Mouse (Mus musculus) liver, embryonic 12.5 days (tissue): ENCODE measurements around the gene Rtraf. TPM values are rescaled to one million over a fixed set of nuclear protein-coding genes. Genes with fewer than 3 reads are reported as not detected.

ENCODE experiments used
- ATAC-seq: fragments of 200-750 bp; cut with Nextera tagmentation; 2 replicates; pipeline ENCODE4 v1.8.0; 2017; ENCODE audit warnings: moderate number of reproducible peaks, mild to moderate bottlenecking, moderate library complexity
- H3K27ac ChIP-seq: fragments of 300-500 bp; sonication (generic); 2 replicates; pipeline ENCODE4 v1.5.1; 2016; ENCODE audit warnings: mild to moderate bottlenecking
- H3K27me3 ChIP-seq: fragments of 300-500 bp; sonication (generic); replicated peaks from 2 replicates; pipeline ENCODE4 v1.6.1; 2016; ENCODE audit warnings: mild to moderate bottlenecking, moderate library complexity
- H3K36me3 ChIP-seq: fragments of 300-500 bp; sonication (generic); 2 replicates; pipeline ENCODE4 v1.6.1; 2016; ENCODE audit warnings: mild to moderate bottlenecking, moderate library complexity
- H3K4me1 ChIP-seq: fragments of 300-500 bp; sonication (generic); 2 replicates; pipeline ENCODE4 v1.6.1; 2016
- H3K4me2 ChIP-seq: fragments of 300-500 bp; sonication (generic); 2 replicates; pipeline ENCODE4 v1.6.1; 2016; ENCODE audit warnings: mild to moderate bottlenecking, moderate library complexity
- H3K4me3 ChIP-seq: fragments of 300-500 bp; sonication (generic); 2 replicates; pipeline ENCODE4 v1.5.1; 2016; ENCODE audit warnings: mild to moderate bottlenecking, moderate library complexity
- H3K9ac ChIP-seq: fragments of 300-500 bp; sonication (generic); 2 replicates; pipeline ENCODE4 v1.6.1; 2016; ENCODE audit warnings: mild to moderate bottlenecking, moderate library complexity
- H3K9me3 ChIP-seq: fragments of 300-500 bp; sonication (generic); replicated peaks from 2 replicates; pipeline ENCODE4 v1.6.1; 2016; ENCODE audit warnings: mild to moderate bottlenecking, moderate library complexity
- WGBS: fragments of 180-500 bp; shearing (Covaris S2); methylation state at CpG from one replicate; pipeline ENCODE4 v1.1.7; 2016; ENCODE audit not compliant: insufficient replicate concordance; 5-methylcytosine and 5-hydroxymethylcytosine counted together
- polyA plus RNA-seq: library from polyadenylated mRNA; unstranded; fragments of >200 nt; fragmentation: Nextera tagmentation; extraction: Ambion mirVana; gene quantifications from 2 replicates; pipeline ENCODE4 v1.2.1, GENCODE M21; 2016

The Rtraf gene
- polyA plus RNA-seq, 1 experiment from 2014 or later: 123 TPM

- 40% methylated on average over 4 of the region's 4 CpGs for WGBS
- Histone ChIP-seq H3K9me3 (no peaks in the 10 kb centered on the region), H3K27ac (no peak overlapping the region), H3K27me3 (no peaks in the 10 kb centered on the region), H3K4me1 (peaks cover 28% of the 10 kb centered on the region), H3K4me2 (no peak overlapping the region), H3K9ac (no peak overlapping the region), H3K4me3 (no peak overlapping the region), H3K36me3 (peaks cover 18% of the 10 kb centered on the region)
- no peak for ATAC-seq
Observed at GRCm38 (mm10) chr14:19794881-19795280, 28.7 kb downstream of the Rtraf start.

GRCm38 (mm10) chr14:19788443-19788842 is 35.2 kb downstream of the Rtraf start:
- Histone ChIP-seq H3K9ac (no peak overlapping the region), H3K9me3 (no peaks in the 10 kb centered on the region), H3K4me2 (no peak overlapping the region), H3K4me1 (no peaks in the 10 kb centered on the region), H3K27ac (no peak overlapping the region), H3K27me3 (no peaks in the 10 kb centered on the region), H3K36me3 (0 out of 2 replicates have a peak, but pooled peaks cover 8% of the 10 kb centered on the region), H3K4me3 (no peak overlapping the region)
- 37% methylated on average over 1 of the region's 1 CpGs for WGBS
- ATAC-seq: no peak

- no peaks in the 10 kb centered on the region for H3K4me1 ChIP-seq
- no peak overlapping the region for H3K9ac ChIP-seq
- H3K4me2 ChIP-seq: no peak overlapping the region
- no peaks in the 10 kb centered on the region for H3K27me3 ChIP-seq
- no peak for ATAC-seq
- 69% methylated on average over 9 of the region's 9 CpGs for WGBS
- no peak overlapping the region for H3K27ac ChIP-seq
- H3K9me3 ChIP-seq: no peaks in the 10 kb centered on the region
- H3K36me3 ChIP-seq: no peaks in the 10 kb centered on the region
- no peak overlapping the region for H3K4me3 ChIP-seq
Observed at GRCm38 (mm10) chr14:19785797-19786588, 37.6 kb downstream of the Rtraf start.

- WGBS: 59% methylated on average over 13 of the region's 13 CpGs
- no peaks in the 10 kb centered on the region; the same call in 1 of the 2 replicates for H3K9me3 ChIP-seq
- ATAC-seq: no peak
Observed at GRCm38 (mm10) chr14:19777945-19778344, 45.7 kb downstream of the Rtraf start.

GRCm38 (mm10) chr14:19777365-19777764 is 46.3 kb downstream of the Rtraf start:
- no peak overlapping the region for H3K4me3 ChIP-seq
- no peaks in the 10 kb centered on the region; the same call in 1 of the 2 replicates for H3K9me3 ChIP-seq
- H3K4me2 ChIP-seq: no peak overlapping the region
- H3K4me1 ChIP-seq: peaks cover 7% of the 10 kb centered on the region; the same call in 1 of the 2 replicates
- 81% methylated on average over 6 of the region's 6 CpGs for WGBS
- no peaks in the 10 kb centered on the region for H3K27me3 ChIP-seq
- no peak for ATAC-seq
- no peak overlapping the region for H3K9ac ChIP-seq
- H3K36me3 ChIP-seq: peaks cover 11% of the 10 kb centered on the region; the same call in 1 of the 2 replicates
- H3K27ac ChIP-seq: no peak overlapping the region

More at GRCm38 (mm10) chr14:19777945-19778344, 45.7 kb downstream of the Rtraf start:
- Histone ChIP-seq H3K4me2 (no peak overlapping the region), H3K27ac (no peak overlapping the region), H3K4me3 (no peak overlapping the region), H3K9ac (no peak overlapping the region), H3K4me1 (peaks cover 7% of the 10 kb centered on the region; the same call in 1 of the 2 replicates), H3K36me3 (peaks cover 11% of the 10 kb centered on the region; the same call in 1 of the 2 replicates), H3K27me3 (no peaks in the 10 kb centered on the region)

GRCm38 (mm10) chr14:19776890-19777289 is 46.7 kb downstream of the Rtraf start:
- H3K4me3 ChIP-seq: no peak overlapping the region
- no peak overlapping the region for H3K9ac ChIP-seq
- peaks cover 7% of the 10 kb centered on the region; the same call in 1 of the 2 replicates for H3K4me1 ChIP-seq
- no peak overlapping the region for H3K27ac ChIP-seq
- H3K9me3 ChIP-seq: no peaks in the 10 kb centered on the region; the same call in 1 of the 2 replicates
- WGBS: 47% methylated on average over 6 of the region's 6 CpGs
- ATAC-seq: no peak
- no peak overlapping the region for H3K4me2 ChIP-seq
- peaks cover 11% of the 10 kb centered on the region; the same call in 1 of the 2 replicates for H3K36me3 ChIP-seq
- no peaks in the 10 kb centered on the region for H3K27me3 ChIP-seq

GRCm38 (mm10) chr14:19776179-19776578 is 47.4 kb downstream of the Rtraf start:
- H3K4me2 ChIP-seq: no peak overlapping the region
- peaks cover 8% of the 10 kb centered on the region; the same call in 1 of the 2 replicates for H3K4me1 ChIP-seq
- H3K27me3 ChIP-seq: no peaks in the 10 kb centered on the region
- 83% methylated on average over 5 of the region's 5 CpGs for WGBS
- no peak overlapping the region for H3K9ac ChIP-seq
- H3K4me3 ChIP-seq: no peak overlapping the region
- no peak for ATAC-seq
- no peaks in the 10 kb centered on the region; the same call in 1 of the 2 replicates for H3K9me3 ChIP-seq
- H3K27ac ChIP-seq: no peak overlapping the region
- H3K36me3 ChIP-seq: peaks cover 11% of the 10 kb centered on the region; the same call in 1 of the 2 replicates

- Histone ChIP-seq H3K9ac (no peak overlapping the region), H3K4me3 (no peak overlapping the region), H3K27ac (no peak overlapping the region), H3K4me2 (no peak overlapping the region), H3K9me3 (no peaks in the 10 kb centered on the region; the same call in 1 of the 2 replicates), H3K4me1 (peaks cover 14% of the 10 kb centered on the region; the same call in 1 of the 2 replicates), H3K36me3 (peaks cover 11% of the 10 kb centered on the region; the same call in 1 of the 2 replicates), H3K27me3 (no peaks in the 10 kb centered on the region)
- WGBS: 65% methylated on average over 4 of the region's 4 CpGs
- ATAC-seq: no peak
Observed at GRCm38 (mm10) chr14:19775491-19775890, 48.1 kb downstream of the Rtraf start.

GRCm38 (mm10) chr14:19774036-19774628 is 49.5 kb downstream of the Rtraf start:
- Histone ChIP-seq H3K27me3 (no peaks in the 10 kb centered on the region), H3K4me3 (no peak overlapping the region), H3K9me3 (no peaks in the 10 kb centered on the region; the same call in 1 of the 2 replicates), H3K4me2 (no peak overlapping the region), H3K9ac (no peak overlapping the region), H3K4me1 (peaks cover 22% of the 10 kb centered on the region; the same call in 1 of the 2 replicates), H3K27ac (no peak overlapping the region), H3K36me3 (peaks cover 8% of the 10 kb centered on the region; the same call in 1 of the 2 replicates)
- ATAC-seq: no peak
- 69% methylated on average over 13 of the region's 13 CpGs for WGBS

GRCm38 (mm10) chr14:19771173-19771572 is 52.5 kb downstream of the Rtraf start:
- ATAC-seq: no peak; the same call in 1 of the 2 replicates
- no peak overlapping the region for H3K4me3 ChIP-seq
- WGBS: 33% methylated on average over 7 of the region's 7 CpGs
- no peaks in the 10 kb centered on the region; the same call in 1 of the 2 replicates for H3K9me3 ChIP-seq
- H3K4me1 ChIP-seq: peaks cover 27% of the 10 kb centered on the region
- H3K4me2 ChIP-seq: no peak overlapping the region
- H3K27me3 ChIP-seq: no peaks in the 10 kb centered on the region
- H3K27ac ChIP-seq: no peak overlapping the region
- peaks cover 3% of the 10 kb centered on the region; the same call in 1 of the 2 replicates for H3K36me3 ChIP-seq
- H3K9ac ChIP-seq: no peak overlapping the region

GRCm38 (mm10) chr14:19769441-19770200 is 54.0 kb downstream of the Rtraf start:
- H3K9ac ChIP-seq: no peak overlapping the region

More at GRCm38 (mm10) chr14:19769441-19770200, 54.0 kb downstream of the Rtraf start:
- H3K27me3 ChIP-seq: no peaks in the 10 kb centered on the region
- H3K4me3 ChIP-seq: no peak overlapping the region
- no peaks in the 10 kb centered on the region for H3K9me3 ChIP-seq
- H3K36me3 ChIP-seq: 0 out of 2 replicates have a peak, but pooled peaks cover 3% of the 10 kb centered on the region
- H3K4me1 ChIP-seq: peaks cover 41% of the 10 kb centered on the region
- no peak for ATAC-seq
- WGBS: 52% methylated on average over 6 of the region's 6 CpGs
- H3K27ac ChIP-seq: no peak overlapping the region
- H3K4me2 ChIP-seq: no peak overlapping the region
